10 mouse cellular contexts compared by ENCODE assay signal in genomic region chr5:30606424-30607073, GRCm38 (mm10). TPM values are rescaled to one million over a fixed set of nuclear protein-coding genes. Genes with fewer than 3 reads are reported as not detected.
A peak's percentile ranks its signal among the peaks of the same experiment; 100 is the strongest.
DNase-seq lines count a peak whose midpoint lies in the region; ATAC-seq and TF ChIP-seq lines count a peak whose summit lies in the region.
"Had no signal": no experiment of that assay in that cellular context is flagged by ENCODE, and none has a peak within 500 bp of the region (broad histone marks: within the 10 kb centered on the region; RNA-seq: fewer than 3 reads in every experiment).

No protein-coding gene starts in this region.

- ATAC-seq in forebrain, embryonic 13.5 days: peak; percentile 67; the same call in 1 of the 2 replicates
- ATAC-seq in forebrain, embryonic 12.5 days (ENCODE audit: low FRiP score): no peak
- no peak for ATAC-seq in granulocyte monocyte progenitor cell, adult 5-6 weeks (replicated peaks; ENCODE audit: poor library complexity, severe bottlenecking)

- no peak for TF ChIP-seq POLR2A in cerebellum, adult 2 months (IDR thresholded peaks at IDR 0.05; ENCODE audit: borderline replicate concordance, insufficient read depth, low read length)

- H3K4me2 ChIP-seq in forebrain, embryonic 13.5 days: no peak overlapping the region
- H3K4me2 ChIP-seq in forebrain, embryonic 12.5 days: no peak overlapping the region

- H3K9ac ChIP-seq in forebrain, embryonic 13.5 days: no peak overlapping the region
- H3K9ac ChIP-seq in forebrain, embryonic 12.5 days: no peak overlapping the region

- no peaks in the 10 kb centered on the region for H3K4me1 ChIP-seq in forebrain, embryonic 13.5 days
- H3K4me1 ChIP-seq in forebrain, embryonic 12.5 days: peaks cover 2% of the 10 kb centered on the region; the same call in 1 of the 2 replicates
- peaks cover 89% of the 10 kb centered on the region for H3K4me1 ChIP-seq in cerebellum, adult 2 months (ENCODE audit: control insufficient read depth, insufficient read depth, low read length)

- H3K27ac ChIP-seq in forebrain, embryonic 13.5 days: no peak overlapping the region; the same call in 1 of the 2 replicates
- H3K27ac ChIP-seq in forebrain, embryonic 12.5 days: no peak overlapping the region
- peak overlapping the region; percentile 48 for H3K27ac ChIP-seq in cerebellum, adult 2 months (ENCODE audit: insufficient read depth, low read length)

- H3K36me3 ChIP-seq in forebrain, embryonic 13.5 days (ENCODE audit: poor library complexity, severe bottlenecking): no peaks in the 10 kb centered on the region
- H3K36me3 ChIP-seq in forebrain, embryonic 12.5 days (replicated peaks): no peaks in the 10 kb centered on the region

- TF ChIP-seq CTCF in cerebellum, adult 2 months (IDR thresholded peaks at IDR 0.05; ENCODE audit: borderline replicate concordance, insufficient read depth, low read depth, low read length): no peak

- no peak overlapping the region for H3K4me3 ChIP-seq in forebrain, embryonic 13.5 days
- no peak overlapping the region for H3K4me3 ChIP-seq in forebrain, embryonic 12.5 days (replicated peaks)
- no peak overlapping the region for H3K4me3 ChIP-seq in cerebellum, adult 2 months (replicated peaks; ENCODE audit: insufficient read depth, low read depth, low read length)

- H3K27me3 ChIP-seq in forebrain, embryonic 13.5 days: no peaks in the 10 kb centered on the region
- H3K27me3 ChIP-seq in forebrain, embryonic 12.5 days: no peaks in the 10 kb centered on the region
- no peaks in the 10 kb centered on the region for H3K27me3 ChIP-seq in cerebellum, adult 2 months (ENCODE audit: control insufficient read depth, insufficient read depth, low read length)

- peak; percentile 97 to 98 for DNase-seq in cerebellum, adult 2 months
- DNase-seq in heart, adult 18-20 months: peak; percentile 79 to 88
- DNase-seq in layer of hippocampus, postnatal 36 days: peak; percentile 67 to 69
- DNase-seq in liver: no peak
- DNase-seq in c-Kit-positive CD71-positive TER-119-positive erythroid progenitor cells, embryonic 14.5 days (ENCODE audit: low spot score): no peak

- no peaks in the 10 kb centered on the region for H3K9me3 ChIP-seq in forebrain, embryonic 13.5 days (replicated peaks)
- no peaks in the 10 kb centered on the region for H3K9me3 ChIP-seq in forebrain, embryonic 12.5 days

- 73% methylated on average over 16 of the region's 16 CpGs for WGBS in forebrain, embryonic 13.5 days
- 80% methylated on average over 16 of the region's 16 CpGs for WGBS in forebrain, embryonic 12.5 days
- 9% methylated on average over 16 of the region's 16 CpGs for WGBS in cerebellum, adult 2 months

RNA-seq across cellular contexts. Expression of gene Kcnk3, which starts 18.6 kb away (rescaled TPM):
- 1.0 TPM in 2 replicates for polyA plus RNA-seq in forebrain, embryonic 13.5 days (2015; fragmentation: Nextera tagmentation; extraction: Ambion mirVana)
- 0.54 and 0.64 TPM in 2 replicates for polyA plus RNA-seq in forebrain, embryonic 12.5 days (2016; fragmentation: Nextera tagmentation; extraction: Ambion mirVana)
- polyA plus RNA-seq in cerebellum, adult 2 months (2012; rRNA removed): 81.9 and 93.9 TPM in 2 replicates
- total RNA-seq in heart, adult 18-20 months (2021): 100 to 1,000 TPM; 237 to 244 TPM
- total RNA-seq in layer of hippocampus, postnatal 36 days (2021): 1 to 10 TPM; 7.7 to 9.8 TPM
- total RNA-seq in granulocyte monocyte progenitor cell, adult 5-6 weeks (2014; fragmentation: Nextera tagmentation): not detected in 2 replicates
- not detected in 2 replicates for total RNA-seq in granulocyte monocyte progenitor cell, adult 5-6 weeks (2017)
- total RNA-seq: neutrophil, adult 5-6 weeks had no signal
- polyA plus RNA-seq: C2C12 had no signal

RNA-seq across cellular contexts. Expression of gene Slc35f6, which starts 41.2 kb away (rescaled TPM):
- 26.2 and 29.3 TPM in 2 replicates for polyA plus RNA-seq in forebrain, embryonic 13.5 days (2015; fragmentation: Nextera tagmentation; extraction: Ambion mirVana)
- polyA plus RNA-seq in forebrain, embryonic 12.5 days (2016; fragmentation: Nextera tagmentation; extraction: Ambion mirVana): 22.0 and 24.6 TPM in 2 replicates
- polyA plus RNA-seq in cerebellum, adult 2 months (2012; rRNA removed): 57.1 and 60.9 TPM in 2 replicates
- total RNA-seq in heart, adult 18-20 months (2021): 10 to 100 TPM; 44.7 to 51.8 TPM
- total RNA-seq in layer of hippocampus, postnatal 36 days (2021): 10 to 100 TPM; 34.2 to 35.3 TPM
- 11.8 and 15.4 TPM in 2 replicates for total RNA-seq in granulocyte monocyte progenitor cell, adult 5-6 weeks (2014; fragmentation: Nextera tagmentation)
- 2.8 and 6.6 TPM in 2 replicates for total RNA-seq in granulocyte monocyte progenitor cell, adult 5-6 weeks (2017)

Comparison
In these comparisons a context has a peak if more than half of its experiments do, and no peak if none do; other contexts are left out.
1. DNase-seq: peak in cerebellum, adult 2 months (2 of 2), heart, adult 18-20 months (2 of 2) and layer of hippocampus, postnatal 36 days (2 of 2); none in liver (single experiment) and c-Kit-positive CD71-positive TER-119-positive erythroid progenitor cells, embryonic 14.5 days (single experiment).
2. RNA of gene Kcnk3, which starts 18.6 kb away (total RNA-seq): 237 to 244 TPM in heart, adult 18-20 months; 7.7 to 9.8 TPM in layer of hippocampus, postnatal 36 days and not detected in granulocyte monocyte progenitor cell, adult 5-6 weeks; every median in the first group is over 10 times any median in the second.